Mouse (Mus musculus) R1 (cell line): ENCODE data around the gene Ppp2r2c.

Experiments used
- DNase-seq: peaks from one replicate; pipeline ENCODE4 v3.0.0-alpha.2; 2018; ENCODE audit warnings: low read depth, low spot score

Gene Ppp2r2c

GRCm38 (mm10) chr5:36979001-36979400 lies 110.7 kb downstream of the Ppp2r2c start:
- no peak for DNase-seq

- no peak for DNase-seq
Observed at GRCm38 (mm10) chr5:36979631-36980030, 111.3 kb downstream of the Ppp2r2c start.

GRCm38 (mm10) chr5:36982271-36982670 lies 114.0 kb downstream of the Ppp2r2c start:
- DNase-seq, result no peak

- no peak for DNase-seq
Observed at GRCm38 (mm10) chr5:36986617-36987016, 118.3 kb downstream of the Ppp2r2c start.

- DNase-seq, result peak; percentile 33
Observed at GRCm38 (mm10) chr5:36988124-36988780, 119.9 kb downstream of the Ppp2r2c start.

- DNase-seq, result peak; percentile 99
Observed at GRCm38 (mm10) chr5:36988781-36989624, 120.7 kb downstream of the Ppp2r2c start, which contains the start of gene Wfs1. Wfs1 (minus strand) TSS chr5:36989205.

- no peak for DNase-seq
Observed at GRCm38 (mm10) chr5:36989625-36989977, 121.3 kb downstream of the Ppp2r2c start.

- DNase-seq, result no peak
Observed at GRCm38 (mm10) chr5:36990196-36990595, 121.9 kb downstream of the Ppp2r2c start.

GRCm38 (mm10) chr5:36990631-36991350 lies 122.5 kb downstream of the Ppp2r2c start:
- DNase-seq, result no peak

GRCm38 (mm10) chr5:36996410-36996809 lies 128.1 kb downstream of the Ppp2r2c start:
- DNase-seq, result peak; percentile 40

GRCm38 (mm10) chr5:36997996-36998395 lies 129.7 kb downstream of the Ppp2r2c start:
- DNase-seq, result no peak

GRCm38 (mm10) chr5:37001002-37001401 lies 132.7 kb downstream of the Ppp2r2c start:
- DNase-seq, result no peak

- DNase-seq, result peak; percentile 73
Observed at GRCm38 (mm10) chr5:37002001-37002400, 133.7 kb downstream of the Ppp2r2c start.
